Mouse (Mus musculus) macrophage (primary cell): ENCODE data around the gene Chd4. TPM values are rescaled to one million over a fixed set of nuclear protein-coding genes. Genes with fewer than 3 reads are reported as not detected.

ENCODE experiments used
- H3K27ac ChIP-seq: fragments of 350-480 bp; formaldehyde crosslinking; 2 replicates; pipeline ENCODE4 v1.9.0; 2021
- H3K36me3 ChIP-seq: fragments of 350-480 bp; formaldehyde crosslinking; 2 replicates; pipeline ENCODE4 v1.9.0; 2021; ENCODE audit errors: inconsistent target
- H3K4me3 ChIP-seq: fragments of 350-480 bp; formaldehyde crosslinking; 2 replicates; pipeline ENCODE4 v1.9.0; 2021; ENCODE audit errors: inconsistent target
- H3K79me2 ChIP-seq: fragments of 350-480 bp; formaldehyde crosslinking; 2 replicates; pipeline ENCODE4 v1.9.0; 2021; ENCODE audit errors: inconsistent target
- WGBS: methylation state at CpG from one replicate; pipeline ENCODE4 v1.1.7; 2026; ENCODE audit warnings: inconsistent platforms; ENCODE audit not compliant: missing documents; 5-methylcytosine and 5-hydroxymethylcytosine counted together
- polyA plus RNA-seq: library from polyadenylated mRNA; stranded (reverse); fragments of 250-400 nt; gene quantifications from 3 replicates; pipeline ENCODE4 v1.2.4, GENCODE M21; 2018; ENCODE audit warnings: inconsistent platforms

Gene Chd4
- polyA plus RNA-seq, 1 experiment from 2014 or later = 280 TPM

DNA sequence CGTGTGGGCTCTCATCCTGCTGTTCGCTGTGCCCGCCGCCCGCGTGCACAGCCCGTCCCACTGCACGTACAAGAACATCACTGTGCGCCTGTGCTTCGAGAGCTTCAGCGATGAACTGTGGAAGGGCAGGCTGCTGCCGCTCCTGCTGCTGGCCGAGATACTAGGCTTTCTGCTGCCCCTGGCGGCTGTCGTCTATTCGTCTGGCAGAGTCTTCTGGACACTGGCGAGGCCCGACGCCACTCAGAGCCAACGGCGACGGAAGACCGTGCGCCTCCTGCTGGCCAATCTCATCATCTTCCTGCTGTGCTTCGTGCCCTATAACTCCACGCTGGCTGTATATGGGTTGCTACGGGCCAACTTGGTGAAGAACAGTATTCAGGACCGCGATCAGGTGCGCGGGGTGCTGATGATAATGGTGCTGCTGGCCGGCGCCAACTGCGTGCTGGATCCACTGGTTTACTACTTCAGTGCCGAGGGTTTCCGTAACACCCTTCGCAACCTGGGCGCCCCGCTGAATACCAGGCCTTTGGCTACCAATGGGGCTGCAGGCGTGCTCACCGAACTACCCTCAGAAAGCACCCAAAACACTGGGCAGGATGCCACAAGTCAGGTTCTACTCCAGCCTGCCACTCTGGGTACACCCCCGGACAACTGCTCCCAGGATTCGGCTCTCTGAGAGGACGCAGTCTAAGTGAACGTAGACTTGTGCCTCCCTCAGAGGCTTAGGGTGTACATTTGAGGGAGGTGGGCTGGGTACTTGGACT lies 13.8 kb upstream of the Chd4 start:
- WGBS = 93% methylated on average over 38 of the region's 45 CpGs
- Histone ChIP-seq H3K79me2 (peaks cover 41% of the 10 kb centered on the region; the same call in 1 of the 2 replicates), H3K4me3 (no peak overlapping the region), H3K36me3 (peaks cover 14% of the 10 kb centered on the region; the same call in 1 of the 2 replicates), H3K27ac (no peak overlapping the region)

DNA sequence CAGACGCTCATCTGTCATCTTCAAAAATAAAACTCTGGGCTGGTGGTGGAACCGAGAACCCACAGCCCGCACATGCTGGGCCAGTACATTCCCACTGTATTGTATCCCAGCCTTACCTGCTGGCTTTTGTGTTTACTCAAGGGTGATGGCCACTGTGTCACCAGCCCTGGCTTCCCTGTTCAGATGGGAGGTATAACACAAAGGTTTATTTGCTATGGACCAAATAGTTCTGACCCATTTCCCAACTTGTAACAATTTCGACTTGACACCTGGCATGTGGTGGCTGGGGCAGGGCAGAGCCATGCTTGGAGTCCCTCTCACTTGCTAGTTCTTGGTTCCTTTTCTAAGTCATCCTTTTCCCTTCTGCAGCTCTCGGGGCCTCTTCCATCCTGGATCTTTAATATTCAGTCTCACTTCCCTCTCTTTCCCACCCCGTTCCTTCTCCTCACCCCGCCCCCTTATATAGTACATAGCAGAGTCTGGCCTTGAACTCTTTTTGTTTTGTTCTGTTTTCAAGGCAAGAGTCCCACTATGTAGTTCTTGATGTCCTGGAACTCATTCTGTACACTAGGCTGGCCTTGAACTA lies 12.9 kb upstream of the Chd4 start:
- Histone ChIP-seq H3K4me3 (no peak overlapping the region), H3K79me2 (peaks cover 32% of the 10 kb centered on the region; the same call in 1 of the 2 replicates), H3K36me3 (peaks cover 14% of the 10 kb centered on the region; the same call in 1 of the 2 replicates), H3K27ac (no peak overlapping the region)
- WGBS = 67% methylated on average over 6 of the region's 7 CpGs

GRCm38 (mm10) chr6:125084424-125084823 lies 11.4 kb upstream of the Chd4 start:
- Histone ChIP-seq H3K4me3 (no peak overlapping the region), H3K27ac (no peak overlapping the region), H3K79me2 (peaks cover 17% of the 10 kb centered on the region; the same call in 1 of the 2 replicates), H3K36me3 (peaks cover 10% of the 10 kb centered on the region; the same call in 1 of the 2 replicates)
- 9% methylated on average over 4 of the region's 4 CpGs for WGBS

- H3K36me3 ChIP-seq = no peaks in the 10 kb centered on the region
- 100% methylated on average over 3 of the region's 3 CpGs for WGBS
- no peak overlapping the region for H3K4me3 ChIP-seq
- no peaks in the 10 kb centered on the region for H3K79me2 ChIP-seq
- H3K27ac ChIP-seq = no peak overlapping the region
Measured at GRCm38 (mm10) chr6:125087937-125088336, 7.8 kb upstream of the Chd4 start.

- WGBS = 13% methylated on average over 15 of the region's 20 CpGs
- H3K36me3 ChIP-seq = no peaks in the 10 kb centered on the region
- no peak overlapping the region for H3K4me3 ChIP-seq
- peak overlapping the region; percentile 40 for H3K27ac ChIP-seq
- H3K79me2 ChIP-seq = no peaks in the 10 kb centered on the region
Measured at GRCm38 (mm10) chr6:125088561-125089321, 7.0 kb upstream of the Chd4 start.

GRCm38 (mm10) chr6:125089521-125090321 lies 6.1 kb upstream of the Chd4 start:
- no peaks in the 10 kb centered on the region for H3K79me2 ChIP-seq
- no peaks in the 10 kb centered on the region for H3K36me3 ChIP-seq
- no peak overlapping the region for H3K4me3 ChIP-seq
- whole genome bisulfite sequencing = 22% methylated on average over 13 of the region's 15 CpGs
- H3K27ac ChIP-seq = peak overlapping the region; percentile 40

DNA sequence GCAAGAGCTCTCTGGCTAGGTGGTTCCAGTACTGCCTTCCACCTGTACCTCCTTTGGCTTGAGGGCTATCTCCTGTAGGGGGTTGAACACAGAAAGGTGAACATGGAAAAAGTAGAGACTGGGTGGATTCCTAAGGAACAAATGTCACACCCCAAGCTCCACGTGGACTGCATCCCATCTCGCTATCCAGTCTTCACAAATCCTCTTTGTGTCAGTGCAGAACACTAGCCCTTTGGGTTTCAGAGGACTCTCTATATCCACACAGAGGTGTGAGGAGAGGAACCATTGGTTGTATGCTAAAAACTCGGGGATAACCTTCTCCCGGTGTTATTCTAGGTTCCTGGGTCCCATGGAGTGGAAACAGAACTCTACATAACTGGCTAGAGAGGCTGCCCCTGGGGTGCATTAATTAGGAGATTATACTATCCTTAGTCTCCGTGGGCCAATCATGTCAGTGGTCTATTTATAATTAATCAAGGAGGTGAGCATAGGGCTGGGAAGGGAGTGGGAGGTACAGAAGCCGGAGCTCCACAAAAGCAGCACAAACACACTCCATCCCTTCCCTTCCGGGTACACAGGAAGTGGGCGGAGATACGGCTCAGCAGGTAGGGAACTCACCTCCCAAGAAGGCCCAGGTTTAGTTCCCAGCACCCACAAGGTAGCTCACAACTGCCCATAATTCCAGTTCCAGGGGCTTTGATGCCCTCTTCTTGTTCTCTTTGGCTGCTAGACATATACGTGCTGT lies 5.3 kb upstream of the Chd4 start:
- H3K4me3 ChIP-seq = no peak overlapping the region
- H3K36me3 ChIP-seq = no peaks in the 10 kb centered on the region
- WGBS = 63% methylated on average over 10 of the region's 10 CpGs
- no peak overlapping the region for H3K27ac ChIP-seq
- H3K79me2 ChIP-seq = no peaks in the 10 kb centered on the region

GRCm38 (mm10) chr6:125092372-125092771 lies 3.4 kb upstream of the Chd4 start:
- 16% methylated on average over 5 of the region's 5 CpGs for WGBS
- no peaks in the 10 kb centered on the region for H3K36me3 ChIP-seq
- peak overlapping the region; percentile 35 for H3K27ac ChIP-seq
- peaks cover 8% of the 10 kb centered on the region for H3K79me2 ChIP-seq
- no peak overlapping the region for H3K4me3 ChIP-seq

DNA sequence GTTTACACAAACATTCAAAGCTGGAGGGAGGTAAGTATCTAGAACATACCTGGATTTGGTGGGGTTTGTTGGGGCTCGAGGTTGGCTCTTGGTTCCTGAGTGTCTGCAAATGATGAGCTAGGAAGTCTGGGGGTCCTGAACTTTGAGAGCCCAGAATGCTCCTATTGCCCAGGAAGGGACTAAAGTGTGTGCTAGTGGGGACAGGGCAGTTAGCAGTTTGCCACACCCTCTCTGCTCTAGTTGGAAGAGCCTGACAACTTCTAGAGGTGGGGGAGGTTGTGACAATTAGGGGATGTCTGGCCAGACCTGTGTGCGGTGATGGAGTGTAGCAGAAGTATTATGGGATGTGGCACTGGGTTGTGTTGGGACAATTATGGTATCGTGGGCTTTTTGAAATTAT lies 938 bp upstream of the Chd4 start:
- H3K36me3 ChIP-seq = no peaks in the 10 kb centered on the region
- H3K27ac ChIP-seq = no peak overlapping the region

DNA sequence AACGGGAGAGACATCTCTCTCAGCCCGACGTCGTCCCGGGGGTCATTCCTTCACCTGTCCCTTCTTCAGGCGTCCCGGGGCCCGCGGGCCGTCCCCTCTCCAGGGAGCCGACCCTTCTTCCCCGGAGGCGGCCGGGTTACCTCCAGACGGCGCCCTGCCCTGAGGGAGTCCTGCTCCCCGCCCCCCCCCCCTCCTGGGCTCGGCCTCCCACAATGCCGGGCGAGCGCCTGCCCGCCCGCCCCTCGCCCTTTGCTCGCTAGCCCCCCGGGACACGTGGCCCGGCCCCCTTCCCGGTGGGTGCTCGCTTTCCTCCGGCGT lies 457 bp downstream of the Chd4 start:
- WGBS = 6% methylated on average over 11 of the region's 32 CpGs
- peaks cover 46% of the 10 kb centered on the region for H3K79me2 ChIP-seq

More for the DNA sequence above, 938 bp upstream of the Chd4 start:
- peaks cover 32% of the 10 kb centered on the region for H3K79me2 ChIP-seq
- no peak overlapping the region for H3K4me3 ChIP-seq
- WGBS = 37% methylated on average over 3 of the region's 3 CpGs

GRCm38 (mm10) chr6:125096597-125097345 lies 990 bp downstream of the Chd4 start:
- Histone ChIP-seq H3K27ac (peak overlapping the region; percentile 54), H3K4me3 (peak overlapping the region; percentile 69), H3K36me3 (peaks cover 18% of the 10 kb centered on the region), H3K79me2 (peaks cover 52% of the 10 kb centered on the region)
- 2% methylated on average over 29 of the region's 44 CpGs for WGBS

More for the DNA sequence above, 457 bp downstream of the Chd4 start:
- H3K36me3 ChIP-seq = peaks cover 13% of the 10 kb centered on the region
- peak overlapping the region; percentile 69 for H3K4me3 ChIP-seq
- H3K27ac ChIP-seq = no peak overlapping the region

- Histone ChIP-seq H3K4me3 (peak overlapping the region; percentile 69), H3K79me2 (peaks cover 56% of the 10 kb centered on the region), H3K36me3 (peaks cover 24% of the 10 kb centered on the region), H3K27ac (peak overlapping the region; percentile 54)
- WGBS = 2% methylated on average over 12 of the region's 12 CpGs
Measured at GRCm38 (mm10) chr6:125097346-125097689, 1.5 kb downstream of the Chd4 start.

GRCm38 (mm10) chr6:125097951-125098350 lies 2.2 kb downstream of the Chd4 start:
- H3K36me3 ChIP-seq = peaks cover 30% of the 10 kb centered on the region
- 44% methylated on average over 8 of the region's 8 CpGs for WGBS
- H3K4me3 ChIP-seq = peak overlapping the region; percentile 69
- peak overlapping the region; percentile 54 for H3K27ac ChIP-seq
- H3K79me2 ChIP-seq = peaks cover 56% of the 10 kb centered on the region
